ENCODE assay signal across 8 mouse cellular contexts in genomic region chr5:139933476-139933875, GRCm38 (mm10). TPM values are rescaled to one million over a fixed set of nuclear protein-coding genes. Genes with fewer than 3 reads are reported as not detected.
A peak's percentile ranks its signal among the peaks of the same experiment; 100 is the strongest.
DNase-seq lines count a peak whose midpoint lies in the region; ATAC-seq and TF ChIP-seq lines count a peak whose summit lies in the region.

No protein-coding gene starts in this region.

- no peak overlapping the region for H3K4me2 ChIP-seq in liver, embryonic 11.5 days
- no peak overlapping the region for H3K4me2 ChIP-seq in liver, embryonic 14.5 days (ENCODE audit: low read depth)
- H3K4me2 ChIP-seq in stomach, postnatal 0 days (replicated peaks; ENCODE audit: low read depth) = no peak overlapping the region

- H3K27me3 ChIP-seq in liver, adult 2 months (ENCODE audit: control insufficient read depth, insufficient read depth, low read length) = no peaks in the 10 kb centered on the region
- peaks cover 20% of the 10 kb centered on the region for H3K27me3 ChIP-seq in liver, embryonic 11.5 days (replicated peaks; ENCODE audit: control insufficient read depth, insufficient read depth, low read length)
- H3K27me3 ChIP-seq in liver, embryonic 14.5 days (ENCODE audit: control insufficient read depth, insufficient read depth, low read length) = no peaks in the 10 kb centered on the region
- no peaks in the 10 kb centered on the region for H3K27me3 ChIP-seq in stomach, postnatal 0 days (ENCODE audit: control insufficient read depth, insufficient read depth, low read length)

- H3K79me2 ChIP-seq in liver, adult 2 months (ENCODE audit: control insufficient read depth, insufficient read depth, low read length) = no peaks in the 10 kb centered on the region

- 55% methylated on average over 7 of the region's 7 CpGs for WGBS in liver, adult 2 months
- 45% methylated on average over 7 of the region's 7 CpGs for WGBS in liver, embryonic 11.5 days
- WGBS in liver, embryonic 14.5 days (ENCODE audit: insufficient replicate concordance) = 32% methylated on average over 7 of the region's 7 CpGs
- 49% methylated on average over 7 of the region's 7 CpGs for WGBS in stomach, postnatal 0 days

- no peak overlapping the region for H3K4me3 ChIP-seq in liver, adult 2 months (ENCODE audit: insufficient read depth, low read depth, low read length)
- no peak overlapping the region for H3K4me3 ChIP-seq in liver, embryonic 11.5 days (ENCODE audit: low read depth, low read length)
- H3K4me3 ChIP-seq in liver, embryonic 14.5 days (ENCODE audit: insufficient read depth in 1 of 2, low read depth in 2 of 2, low read length in 2 of 2) = no peak overlapping the region
- no peak overlapping the region for H3K4me3 ChIP-seq in stomach, postnatal 0 days (ENCODE audit: low read depth, low read length)

- no peak overlapping the region for H3K27ac ChIP-seq in liver, adult 2 months (replicated peaks; ENCODE audit: insufficient read depth, low read depth, low read length)
- H3K27ac ChIP-seq in liver, embryonic 11.5 days (ENCODE audit: low read depth, low read length) = no peak overlapping the region
- H3K27ac ChIP-seq in liver, embryonic 14.5 days = no peak overlapping the region
- H3K27ac ChIP-seq in stomach, postnatal 0 days (replicated peaks) = no peak overlapping the region

- H3K36me3 ChIP-seq in liver, adult 2 months (ENCODE audit: control insufficient read depth, insufficient read depth, low read length) = no peaks in the 10 kb centered on the region
- no peaks in the 10 kb centered on the region for H3K36me3 ChIP-seq in liver, embryonic 11.5 days (ENCODE audit: control insufficient read depth, insufficient read depth, low read length)
- H3K36me3 ChIP-seq in liver, embryonic 14.5 days (replicated peaks; ENCODE audit: control insufficient read depth, insufficient read depth, low read depth) = no peaks in the 10 kb centered on the region
- H3K36me3 ChIP-seq in stomach, postnatal 0 days (ENCODE audit: control insufficient read depth, insufficient read depth, low read length) = no peaks in the 10 kb centered on the region

- TF ChIP-seq EP300 in liver, embryonic 14.5 days (IDR thresholded peaks at IDR 0.05; ENCODE audit: low read depth) = no peak
- TF ChIP-seq EP300 in stomach, postnatal 0 days (optimal IDR thresholded peaks at IDR 0.05) = no peak

- peaks cover 2% of the 10 kb centered on the region for H3K4me1 ChIP-seq in liver, adult 2 months (ENCODE audit: control insufficient read depth, insufficient read depth, low read length)
- 0 out of 2 replicates have a peak, but pooled peaks cover 12% of the 10 kb centered on the region for H3K4me1 ChIP-seq in liver, embryonic 11.5 days (replicated peaks; ENCODE audit: control insufficient read depth, insufficient read depth, low read length)
- no peaks in the 10 kb centered on the region for H3K4me1 ChIP-seq in liver, embryonic 14.5 days (replicated peaks; ENCODE audit: control insufficient read depth in 2 of 2, insufficient read depth in 2 of 2, low read length in 1 of 2)
- no peaks in the 10 kb centered on the region; the same call in 1 of the 2 replicates for H3K4me1 ChIP-seq in stomach, postnatal 0 days (replicated peaks; ENCODE audit: control insufficient read depth, insufficient read depth)

- DNase-seq in CD4-positive, CD25-positive, alpha-beta regulatory T cell, adult 2 months (ENCODE audit: low read depth, low spot score) = peak; percentile 84
- DNase-seq in liver, adult 2 months (ENCODE audit: extremely low read depth, low read depth, low spot score) = no peak
- no peak for DNase-seq in liver, embryonic 11.5 days (ENCODE audit: low spot score)
- DNase-seq in embryo, embryonic 10 days (ENCODE audit: low spot score) = peak; percentile 28
- DNase-seq in liver, embryonic 14.5 days (ENCODE audit: low read depth in 3 of 3, low spot score in 3 of 3) = no peak
- peak; percentile 34 for DNase-seq in stomach, postnatal 0 days (ENCODE audit: low spot score)
- no peak for DNase-seq in frontal cortex, postnatal 10 days (ENCODE audit: low spot score in 2 of 2)

- no peak for TF ChIP-seq POLR2A in liver, adult 2 months (IDR thresholded peaks at IDR 0.05; ENCODE audit: extremely low read depth, insufficient read depth, low read length)

- no peak overlapping the region for H3K9ac ChIP-seq in liver, adult 2 months (ENCODE audit: low read depth, low read length)
- no peak overlapping the region for H3K9ac ChIP-seq in liver, embryonic 11.5 days (ENCODE audit: low read depth, low read length)
- H3K9ac ChIP-seq in liver, embryonic 14.5 days (replicated peaks) = no peak overlapping the region
- H3K9ac ChIP-seq in stomach, postnatal 0 days (ENCODE audit: low read length) = no peak overlapping the region

- peak; percentile 75 for TF ChIP-seq CTCF in liver, adult 2 months (IDR thresholded peaks at IDR 0.05; ENCODE audit: low read depth, low read length)
- peak; percentile 83 for TF ChIP-seq CTCF in liver, embryonic 14.5 days (IDR thresholded peaks at IDR 0.05; ENCODE audit: low read depth)
- peak; percentile 65 for TF ChIP-seq CTCF in stomach, postnatal 0 days (IDR thresholded peaks at IDR 0.05; ENCODE audit: low read depth)

- no peaks in the 10 kb centered on the region for H3K9me3 ChIP-seq in liver, embryonic 11.5 days (ENCODE audit: control insufficient read depth, low read length)
- H3K9me3 ChIP-seq in liver, embryonic 14.5 days (ENCODE audit: control insufficient read depth, low read length) = no peaks in the 10 kb centered on the region
- H3K9me3 ChIP-seq in stomach, postnatal 0 days (ENCODE audit: control insufficient read depth, low read length) = no peaks in the 10 kb centered on the region

- ATAC-seq in CD4-positive, CD25-positive, alpha-beta regulatory T cell, adult 4 months = no peak
- no peak for ATAC-seq in liver, embryonic 11.5 days (replicated peaks; ENCODE audit: low FRiP score)
- no peak for ATAC-seq in liver, embryonic 14.5 days (ENCODE audit: insufficient read depth)
- no peak for ATAC-seq in stomach, postnatal 0 days (ENCODE audit: low FRiP score, low TSS enrichment)

RNA-seq across cellular contexts. Expression of gene Elfn1, which starts 25.7 kb away (rescaled TPM):
- polyA plus RNA-seq in CD4-positive, CD25-positive, alpha-beta regulatory T cell, adult 4 months (2017; shearing (Covaris generic)) = not detected
- total RNA-seq in liver, adult 2 months (2014; rRNA removed) = not detected in 2 replicates
- polyA plus RNA-seq in liver, adult 2 months (2012; rRNA removed) = 0.02 and 0.13 TPM in 2 replicates
- polyA plus RNA-seq in liver, embryonic 11.5 days (2014; fragmentation: Nextera tagmentation; extraction: Ambion mirVana) = 0.09 and 0.23 TPM in 2 replicates
- polyA plus RNA-seq in liver, embryonic 14.5 days (2012; rRNA removed) = 0.09 and 0.16 TPM in 2 replicates
- 0.04 TPM in 1 of 2 replicates, not detected in the other for polyA plus RNA-seq in liver, embryonic 14.5 days (2014; fragmentation: Nextera tagmentation; extraction: Ambion mirVana)
- 0.12 and 0.13 TPM in 2 replicates for polyA plus RNA-seq in stomach, postnatal 0 days (2015; fragmentation: Nextera tagmentation; extraction: Ambion mirVana)

Comparison
In these comparisons a context has a peak if more than half of its experiments do, and no peak if none do; other contexts are left out.
1. DNase-seq: peak in CD4-positive, CD25-positive, alpha-beta regulatory T cell, adult 2 months (single experiment), embryo, embryonic 10 days (single experiment) and stomach, postnatal 0 days (single experiment); none in liver, adult 2 months (single experiment), liver, embryonic 11.5 days (single experiment), liver, embryonic 14.5 days (0 of 3) and frontal cortex, postnatal 10 days (0 of 2).
2. Peak in every context shown above with its lines, with median percentiles within 50 percentile points of each other: CTCF ChIP-seq.